Mouse (Mus musculus) bone marrow, adult 2 months (tissue): ENCODE measurements around the gene Plxna2. TPM values are rescaled to one million over a fixed set of nuclear protein-coding genes. Genes with fewer than 3 reads are reported as not detected.

Source experiments
- H3K27ac ChIP-seq: fragments of 200-500 bp; 2 replicates; pipeline ENCODE4 v1.5.1; 2012; ENCODE audit warnings: low read depth, mild to moderate bottlenecking, control low read depth, inconsistent platforms, low read length; ENCODE audit not compliant: control insufficient read depth, poor library complexity, insufficient read depth
- H3K4me1 ChIP-seq: fragments of 200-500 bp; 2 replicates; pipeline ENCODE4 v1.6.1; 2011; ENCODE audit warnings: low read length; ENCODE audit not compliant: control insufficient read depth, insufficient read depth
- H3K4me3 ChIP-seq: fragments of 200-500 bp; replicated peaks from 2 replicates; pipeline ENCODE3; 2011; ENCODE audit warnings: mild to moderate bottlenecking, low read depth, low read length, control low read depth; ENCODE audit not compliant: control insufficient read depth
- CTCF ChIP-seq: fragments of 200-500 bp; IDR thresholded peaks from 2 replicates; pipeline ENCODE4 v1.5.1; 2011; ENCODE audit warnings: low read length, control low read depth; ENCODE audit not compliant: control insufficient read depth, insufficient read depth
- POLR2A ChIP-seq: fragments of 200-500 bp; IDR thresholded peaks from 2 replicates; pipeline ENCODE4 v1.6.1; 2011; ENCODE audit warnings: low read depth, mild to moderate bottlenecking, control low read depth, low read length, borderline replicate concordance; ENCODE audit not compliant: control insufficient read depth
- WGBS: fragments of 180-500 bp; shearing (Covaris S2); methylation state at CpG from one replicate; pipeline ENCODE4 v1.1.7; 2018; 5-methylcytosine and 5-hydroxymethylcytosine counted together
- polyA plus RNA-seq: library from polyadenylated mRNA; stranded (reverse); fragments of >200 nt; gene quantifications from 2 replicates; pipeline ENCODE4 v1.2.4, GENCODE M21; 2011; ENCODE audit warnings: low replicate concordance; ENCODE audit not compliant: missing spikeins, insufficient read depth, insufficient read length

Gene Plxna2
- polyA plus RNA-seq, 1 experiment, result 0.80 TPM

- H3K27ac ChIP-seq, result no peak overlapping the region
- no peak overlapping the region for H3K4me3 ChIP-seq
- WGBS, result 5% methylated on average over 19 of the region's 19 CpGs
- no peaks in the 10 kb centered on the region for H3K4me1 ChIP-seq
- TF ChIP-seq POLR2A (no peak), CTCF (no peak)
Observed at GRCm38 (mm10) chr1:194618841-194619311, 858 bp downstream of the Plxna2 start.

GRCm38 (mm10) chr1:194619353-194620244 lies 1.6 kb downstream of the Plxna2 start:
- Histone ChIP-seq H3K27ac (no peak overlapping the region), H3K4me1 (no peaks in the 10 kb centered on the region)

GRCm38 (mm10) chr1:194620245-194620991 lies 2.4 kb downstream of the Plxna2 start:
- H3K4me1 ChIP-seq, result no peaks in the 10 kb centered on the region
- TF ChIP-seq POLR2A (no peak), CTCF (no peak)
- under 1% methylated on average over 56 of the region's 56 CpGs for WGBS
- peak overlapping the region; percentile 45 for H3K4me3 ChIP-seq
- peak overlapping the region; percentile 21; the same call in 1 of the 2 replicates for H3K27ac ChIP-seq

More at GRCm38 (mm10) chr1:194619353-194620244, 1.6 kb downstream of the Plxna2 start:
- peak; percentile 38; the same call in 1 of the 2 replicates for TF ChIP-seq POLR2A
- TF ChIP-seq CTCF, result no peak
- 1% methylated on average over 62 of the region's 62 CpGs for WGBS
- H3K4me3 ChIP-seq, result peak overlapping the region; percentile 45

- Histone ChIP-seq H3K27ac (no peak overlapping the region), H3K4me1 (no peaks in the 10 kb centered on the region), H3K4me3 (no peak overlapping the region)
- no peak for TF ChIP-seq POLR2A
- TF ChIP-seq CTCF, result no peak
- WGBS, result 74% methylated on average over 3 of the region's 3 CpGs
Observed at GRCm38 (mm10) chr1:194622174-194622573, 4.2 kb downstream of the Plxna2 start.

GRCm38 (mm10) chr1:194622677-194623076 lies 4.7 kb downstream of the Plxna2 start:
- no peak for TF ChIP-seq CTCF
- 70% methylated on average over 2 of the region's 2 CpGs for WGBS
- Histone ChIP-seq H3K4me3 (no peak overlapping the region), H3K4me1 (no peaks in the 10 kb centered on the region), H3K27ac (no peak overlapping the region)

GRCm38 (mm10) chr1:194623641-194624040 lies 5.6 kb downstream of the Plxna2 start:
- TF ChIP-seq CTCF, result no peak
- TF ChIP-seq POLR2A, result no peak
- WGBS, result 98% methylated on average over 3 of the region's 3 CpGs
- H3K4me1 ChIP-seq, result no peaks in the 10 kb centered on the region
- H3K27ac ChIP-seq, result no peak overlapping the region
- H3K4me3 ChIP-seq, result no peak overlapping the region

GRCm38 (mm10) chr1:194624411-194624810 lies 6.4 kb downstream of the Plxna2 start:
- 47% methylated on average over 2 of the region's 2 CpGs for WGBS
- TF ChIP-seq CTCF (no peak), POLR2A (no peak)
- Histone ChIP-seq H3K4me1 (no peaks in the 10 kb centered on the region), H3K27ac (no peak overlapping the region), H3K4me3 (no peak overlapping the region)

GRCm38 (mm10) chr1:194624973-194625372 lies 7.0 kb downstream of the Plxna2 start:
- TF ChIP-seq POLR2A (no peak), CTCF (no peak)
- Histone ChIP-seq H3K4me3 (no peak overlapping the region), H3K4me1 (no peaks in the 10 kb centered on the region), H3K27ac (no peak overlapping the region)
- WGBS, result 62% methylated on average over 4 of the region's 4 CpGs
